Mouse (Mus musculus) testis, postnatal 14 days (tissue): ENCODE data around the gene Clcn3.

Source experiments
- DNase-seq: peaks from one replicate; pipeline ENCODE4 v3.0.0; 2021; ENCODE audit warnings: low spot score

The Clcn3 gene

DNA sequence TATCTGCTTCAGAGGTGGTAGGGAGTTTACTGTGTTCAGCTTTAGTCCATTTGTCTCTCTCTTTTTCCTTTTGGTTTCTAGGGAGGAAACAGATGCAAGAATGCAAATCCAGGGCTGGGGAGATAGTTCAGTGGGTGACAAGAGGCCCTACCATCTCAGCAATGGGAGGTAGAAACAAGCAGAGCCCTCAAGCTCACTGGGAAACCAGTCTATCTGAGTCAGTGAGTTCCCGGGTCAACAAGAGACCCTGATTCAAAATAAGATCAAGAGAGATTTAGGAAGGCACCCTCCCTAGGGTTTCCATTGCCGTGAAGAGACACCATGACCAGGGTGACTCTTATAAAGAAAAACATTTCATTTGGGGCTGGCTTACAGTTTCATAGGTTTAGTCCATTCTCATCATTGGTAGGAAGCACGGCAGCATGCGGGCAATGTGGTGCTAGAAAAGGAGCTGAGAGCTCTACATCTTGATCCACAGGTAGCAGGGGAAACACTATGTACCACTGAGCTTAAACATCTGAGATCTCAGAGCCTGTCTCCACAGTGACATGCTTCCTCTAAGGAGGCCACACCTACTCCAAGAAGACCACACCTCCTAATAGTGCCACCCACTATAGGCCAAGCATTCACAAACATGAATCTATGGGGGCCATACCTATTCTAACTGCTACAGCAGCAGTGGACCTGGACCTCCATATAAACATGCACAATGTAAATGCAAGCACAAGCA lies 114.7 kb downstream of the Clcn3 start:
- no peak for DNase-seq

DNA sequence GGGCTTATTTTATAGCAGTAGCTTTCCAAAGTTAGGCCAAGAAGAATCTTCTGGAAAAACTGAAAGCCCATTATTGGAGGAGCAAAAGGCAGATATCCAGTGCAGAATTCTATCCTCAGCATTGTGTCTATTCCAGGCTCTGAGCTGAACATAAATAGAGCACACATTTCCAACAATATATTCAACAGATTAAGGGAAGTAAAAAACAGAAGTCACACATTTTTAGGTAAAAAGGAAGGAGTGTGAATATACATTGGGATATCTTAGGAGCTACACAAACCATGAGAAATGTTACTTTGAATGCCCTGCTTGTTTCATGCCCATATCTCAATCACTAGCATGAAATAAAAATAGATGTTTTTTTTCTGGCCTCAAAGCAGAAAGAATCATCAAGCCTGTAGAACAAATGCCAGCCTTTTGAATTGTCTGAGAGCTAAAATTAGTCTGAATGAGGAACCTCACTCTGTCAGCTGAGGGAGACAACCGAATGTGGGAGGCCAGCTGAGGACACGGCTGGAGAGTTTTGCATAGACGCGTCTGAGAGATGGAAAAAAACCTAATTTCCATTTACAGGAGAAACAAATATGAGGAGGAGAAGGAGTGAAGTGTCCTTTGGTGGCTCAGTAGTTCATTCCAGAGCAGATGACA lies 115.5 kb downstream of the Clcn3 start:
- no peak for DNase-seq

DNA sequence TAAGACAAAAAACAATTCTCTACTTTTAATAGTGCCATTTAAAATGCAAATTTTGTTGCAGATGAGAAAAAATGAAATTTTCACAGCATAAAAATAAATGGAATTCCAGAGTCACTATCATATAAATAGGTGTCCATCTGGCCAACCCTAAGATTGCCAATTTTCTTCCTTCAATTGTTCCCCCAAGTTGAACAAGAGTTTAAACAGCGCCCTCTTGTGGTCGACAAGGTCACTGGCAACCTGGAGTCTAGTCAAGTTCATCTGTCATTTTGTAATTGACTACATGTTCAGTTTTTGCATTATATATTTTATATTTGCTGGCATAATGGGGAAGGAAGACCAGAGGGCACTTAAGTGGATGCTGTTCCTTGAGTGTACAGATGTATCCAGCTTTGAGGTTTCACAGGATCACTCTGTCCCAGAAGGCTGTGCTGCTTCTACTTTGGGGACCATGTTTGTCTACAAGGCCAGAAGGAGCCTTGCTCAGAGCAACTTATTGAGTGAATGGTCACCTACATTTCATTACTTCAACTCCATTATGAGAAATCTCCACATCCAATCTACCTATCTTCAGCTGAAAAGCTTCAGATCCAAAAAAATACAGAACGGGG lies 117.5 kb downstream of the Clcn3 start:
- peak; percentile 39 for DNase-seq

DNA sequence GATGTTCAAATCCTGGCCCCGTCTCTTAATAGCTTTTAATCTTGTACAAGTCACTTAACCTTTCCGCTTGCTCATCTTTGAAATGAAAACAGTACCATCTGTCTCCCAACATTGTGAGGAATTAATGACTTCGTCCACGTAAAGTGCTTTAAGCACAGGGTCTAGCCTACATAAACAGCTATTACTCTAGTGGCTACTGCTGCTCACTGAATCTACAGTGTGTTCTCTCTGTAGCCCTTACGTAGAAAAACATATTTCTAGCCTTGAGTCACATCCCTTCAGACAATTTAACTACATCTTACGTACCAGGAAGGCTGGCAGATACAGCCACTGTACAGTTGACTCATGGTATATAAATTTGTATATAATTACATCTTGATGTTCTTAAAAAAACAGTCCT lies 118.2 kb downstream of the Clcn3 start:
- no peak for DNase-seq

DNA sequence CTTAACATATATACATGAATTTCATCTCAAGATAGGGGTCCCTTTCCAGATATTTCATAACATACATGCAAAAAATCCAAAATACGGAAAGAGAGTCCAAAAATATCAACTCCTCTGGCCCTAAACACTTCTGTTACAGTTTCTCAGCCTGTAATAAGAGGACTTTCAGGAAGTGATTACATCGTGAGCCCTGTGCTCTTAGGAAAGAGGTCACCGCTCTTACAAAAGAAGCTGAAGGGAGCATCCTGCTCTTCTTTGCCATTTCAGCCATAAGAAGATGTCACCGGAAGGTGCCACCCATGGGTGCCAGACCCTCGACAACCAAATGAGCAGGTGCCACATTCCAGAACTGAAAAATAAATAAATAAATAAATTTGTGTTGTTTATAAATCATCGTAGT lies 121.3 kb downstream of the Clcn3 start:
- DNase-seq: no peak

DNA sequence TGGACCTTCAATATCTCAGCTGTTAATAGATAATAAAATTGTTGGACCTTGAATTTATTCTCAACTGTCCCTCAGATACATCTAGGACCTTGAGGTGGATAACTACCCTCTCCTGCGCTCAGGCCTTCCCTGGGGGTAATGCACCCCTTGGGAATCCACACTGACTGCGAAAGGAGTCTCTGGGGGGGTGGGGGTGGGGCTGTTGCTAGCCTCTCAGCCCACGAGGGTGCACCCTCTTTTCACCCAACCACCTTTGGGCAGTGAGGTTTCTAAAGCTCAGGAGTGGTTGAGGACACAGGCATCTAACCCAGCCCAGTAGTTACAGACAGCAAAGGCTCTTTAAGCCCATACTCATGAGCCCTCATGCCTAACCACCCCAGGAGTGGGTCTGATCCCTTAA lies 122.4 kb downstream of the Clcn3 start:
- DNase-seq: no peak
